Mouse (Mus musculus): ENCODE data around the gene Asgr1. TPM values are rescaled to one million over a fixed set of nuclear protein-coding genes. Genes with fewer than 3 reads are reported as not detected.
"Not testable (repeated sequence)": the region's sequence is repeated elsewhere in the genome, so short reads cannot be mapped to it uniquely, and the experiment has no call there.

The Asgr1 gene
- polyA plus RNA-seq (2016; fragmentation: Nextera tagmentation; extraction: Ambion mirVana) = 0.63 and 0.75 TPM in 2 replicates

DNA sequence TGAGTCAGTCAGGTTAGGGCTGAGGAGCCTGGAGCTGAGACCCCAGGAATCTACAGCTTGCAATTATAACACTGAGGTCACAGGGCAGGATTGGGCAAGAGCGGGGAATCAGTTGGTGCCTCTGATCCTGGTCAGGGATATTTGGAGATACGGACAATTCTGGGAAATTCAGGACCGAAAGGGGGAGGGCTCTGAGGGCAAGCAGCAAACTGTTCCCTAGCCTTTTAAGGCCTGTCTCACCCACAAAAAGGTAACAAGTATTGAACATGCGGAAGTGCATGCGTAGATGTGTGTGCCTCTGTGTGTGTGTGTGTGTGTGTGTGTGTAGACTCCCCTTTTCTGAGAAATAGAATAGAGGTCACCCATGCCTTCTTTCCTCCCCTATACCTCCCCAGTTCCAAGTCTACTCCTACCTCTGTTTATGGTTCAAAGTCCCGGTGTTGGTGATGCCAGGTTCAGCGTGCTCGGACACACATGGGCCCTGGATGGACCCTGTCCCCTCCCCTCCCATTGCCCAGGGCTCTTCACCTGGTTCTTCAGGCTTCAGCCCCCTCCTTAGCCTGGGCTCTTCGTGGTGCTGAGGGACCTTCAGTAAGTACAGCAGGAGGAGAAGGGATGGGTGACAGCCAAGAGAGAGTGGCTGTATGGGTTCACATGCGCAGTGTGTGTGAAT lies at the start of gene Asgr1:
Gene Asgr1, plus strand, starts transcription at position 188 of the 673 bp plus-strand sequence.
- H3K9me3 ChIP-seq = no peaks in the 10 kb centered on the region
- peaks cover 10% of the 10 kb centered on the region for H3K4me1 ChIP-seq
- H3K4me2 ChIP-seq = no peak within 1 kb of the TSS
- no peak within 1 kb of the TSS for H3K4me3 ChIP-seq (replicated peaks)
- no peaks in the 10 kb centered on the region for H3K36me3 ChIP-seq (replicated peaks)
- no peak within 1 kb of the TSS for H3K27ac ChIP-seq
- no peak for ATAC-seq (ENCODE audit: low FRiP score)
- no peaks in the 10 kb centered on the region; the same call in 1 of the 2 replicates for H3K27me3 ChIP-seq
- 91% methylated on average over 10 of the region's 10 CpGs for WGBS
- no peak within 1 kb of the TSS for H3K9ac ChIP-seq

GRCm38 (mm10) chr11:70005521-70005920 lies 48.4 kb upstream of the Asgr1 start:
- H3K9me3 ChIP-seq = no peaks in the 10 kb centered on the region
- 0 out of 2 replicates have a peak overlapping the region, but pooled peaks have one; percentile 13 for H3K27ac ChIP-seq
- H3K4me2 ChIP-seq = no peak overlapping the region
- 0 out of 2 replicates have a peak, but pooled peaks have one; percentile 27 for ATAC-seq (ENCODE audit: low FRiP score)
- 45% methylated on average over 5 of the region's 5 CpGs for WGBS
- no peak overlapping the region for H3K9ac ChIP-seq
- H3K27me3 ChIP-seq = no peaks in the 10 kb centered on the region
- peaks cover 62% of the 10 kb centered on the region for H3K36me3 ChIP-seq (replicated peaks)
- H3K4me3 ChIP-seq (replicated peaks) = no peak overlapping the region
- H3K4me1 ChIP-seq = peaks cover 33% of the 10 kb centered on the region

GRCm38 (mm10) chr11:70010033-70010432 lies 43.9 kb upstream of the Asgr1 start:
- no peaks in the 10 kb centered on the region for H3K27me3 ChIP-seq
- peaks cover 10% of the 10 kb centered on the region for H3K4me1 ChIP-seq
- H3K4me3 ChIP-seq (replicated peaks) = no peak overlapping the region
- no peak overlapping the region for H3K4me2 ChIP-seq
- H3K36me3 ChIP-seq (replicated peaks) = peaks cover 80% of the 10 kb centered on the region
- H3K9ac ChIP-seq = no peak overlapping the region
- no peak overlapping the region for H3K27ac ChIP-seq
- no peak for ATAC-seq (ENCODE audit: low FRiP score)
- WGBS = 89% methylated on average over 6 of the region's 6 CpGs
- H3K9me3 ChIP-seq = no peaks in the 10 kb centered on the region

DNA sequence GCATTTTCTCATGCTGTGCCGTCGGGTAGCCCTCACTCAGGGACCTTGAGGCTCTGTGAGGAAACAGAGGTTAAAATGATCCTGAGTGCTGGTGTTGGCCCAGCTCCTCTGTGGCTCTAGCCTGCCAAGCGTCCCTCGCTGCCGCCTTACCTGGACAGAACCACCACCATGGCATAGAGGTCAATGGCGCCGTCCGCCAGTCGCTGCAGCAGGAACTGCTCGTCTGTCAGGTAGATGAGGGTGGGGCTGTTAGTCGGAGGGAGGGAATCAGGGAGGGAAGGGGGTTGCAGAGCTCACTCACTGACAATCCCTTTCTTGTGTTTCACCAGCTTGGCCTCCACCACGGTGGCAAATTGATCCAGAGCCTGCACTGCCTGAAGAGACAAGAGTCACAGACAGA lies 43.3 kb upstream of the Asgr1 start:
- no peak overlapping the region for H3K27ac ChIP-seq
- WGBS = 89% methylated on average over 12 of the region's 12 CpGs
- no peak overlapping the region for H3K9ac ChIP-seq
- no peak overlapping the region for H3K4me3 ChIP-seq (replicated peaks)
- peaks cover 13% of the 10 kb centered on the region for H3K4me1 ChIP-seq
- H3K36me3 ChIP-seq (replicated peaks) = peaks cover 75% of the 10 kb centered on the region
- no peaks in the 10 kb centered on the region for H3K27me3 ChIP-seq
- ATAC-seq (ENCODE audit: low FRiP score) = no peak
- H3K4me2 ChIP-seq = no peak overlapping the region
- H3K9me3 ChIP-seq = no peaks in the 10 kb centered on the region

GRCm38 (mm10) chr11:70010961-70011360 lies 42.9 kb upstream of the Asgr1 start:
- 88% methylated on average over 10 of the region's 10 CpGs for WGBS
- Histone ChIP-seq H3K9ac (no peak overlapping the region), H3K4me2 (no peak overlapping the region), H3K9me3 (no peaks in the 10 kb centered on the region), H3K27me3 (no peaks in the 10 kb centered on the region), H3K36me3 (replicated peaks) (peaks cover 70% of the 10 kb centered on the region), H3K4me3 (replicated peaks) (no peak overlapping the region), H3K27ac (no peak overlapping the region), H3K4me1 (peaks cover 13% of the 10 kb centered on the region)
- ATAC-seq (ENCODE audit: low FRiP score) = no peak

DNA sequence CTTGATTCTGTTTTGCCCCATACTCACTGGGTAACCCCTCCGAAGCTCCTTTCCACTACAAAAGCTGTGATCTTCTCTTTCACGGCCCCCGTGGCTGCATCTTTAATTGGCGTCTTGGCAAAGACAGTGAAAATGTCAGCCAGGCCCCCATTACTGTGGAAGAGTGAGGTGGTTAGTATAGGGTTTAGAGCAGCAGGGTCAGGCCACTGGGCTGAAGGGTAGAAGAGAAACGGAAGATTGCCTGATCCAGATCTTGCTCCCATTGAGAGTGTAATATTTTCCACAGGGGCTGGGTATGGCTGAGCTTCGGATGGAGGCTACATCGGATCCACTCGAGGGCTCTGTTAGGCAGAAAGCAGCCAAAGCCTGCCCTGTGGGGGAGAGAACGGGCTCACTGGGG lies 41.0 kb upstream of the Asgr1 start:
- H3K4me2 ChIP-seq = no peak overlapping the region
- H3K27ac ChIP-seq = no peak overlapping the region
- H3K36me3 ChIP-seq (replicated peaks) = peaks cover 51% of the 10 kb centered on the region
- H3K4me3 ChIP-seq (replicated peaks) = no peak overlapping the region
- no peak for ATAC-seq (ENCODE audit: low FRiP score)
- no peaks in the 10 kb centered on the region for H3K27me3 ChIP-seq
- H3K9ac ChIP-seq = no peak overlapping the region
- peaks cover 26% of the 10 kb centered on the region for H3K4me1 ChIP-seq
- no peaks in the 10 kb centered on the region for H3K9me3 ChIP-seq
- 88% methylated on average over 9 of the region's 9 CpGs for WGBS

GRCm38 (mm10) chr11:70013408-70013807 lies 40.5 kb upstream of the Asgr1 start:
- Histone ChIP-seq H3K36me3 (replicated peaks) (peaks cover 46% of the 10 kb centered on the region), H3K4me3 (replicated peaks) (no peak overlapping the region), H3K4me1 (peaks cover 29% of the 10 kb centered on the region), H3K27ac (no peak overlapping the region), H3K4me2 (no peak overlapping the region), H3K9me3 (no peaks in the 10 kb centered on the region), H3K27me3 (no peaks in the 10 kb centered on the region), H3K9ac (no peak overlapping the region)
- ATAC-seq (ENCODE audit: low FRiP score) = no peak
- 89% methylated on average over 3 of the region's 3 CpGs for WGBS

DNA sequence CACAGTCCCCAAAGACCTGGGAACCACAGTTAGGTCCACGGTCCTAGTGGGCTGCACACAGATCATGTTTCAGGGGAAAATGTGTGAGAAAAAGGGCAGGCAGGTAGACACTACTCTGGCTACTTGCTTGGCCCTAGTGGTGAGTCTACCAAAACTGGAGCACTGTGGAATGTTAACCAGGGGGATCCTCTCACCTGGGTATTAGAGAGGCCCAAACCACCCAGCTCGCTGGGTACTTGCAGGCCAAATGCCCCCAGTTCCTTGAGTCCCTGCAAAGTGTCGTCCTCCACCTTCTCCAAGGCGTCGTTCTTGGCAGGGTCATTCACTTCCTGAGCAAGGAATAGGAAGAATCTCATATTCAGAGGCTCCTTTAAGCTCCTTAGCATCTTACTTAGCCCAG lies 39.8 kb upstream of the Asgr1 start:
- Histone ChIP-seq H3K4me1 (peaks cover 34% of the 10 kb centered on the region), H3K27ac (no peak overlapping the region), H3K36me3 (replicated peaks) (peaks cover 40% of the 10 kb centered on the region), H3K9ac (no peak overlapping the region), H3K9me3 (no peaks in the 10 kb centered on the region), H3K27me3 (no peaks in the 10 kb centered on the region), H3K4me2 (peak overlapping the region; percentile 88; the same call in 1 of the 2 replicates), H3K4me3 (replicated peaks) (no peak overlapping the region)
- WGBS = 52% methylated on average over 5 of the region's 5 CpGs
- ATAC-seq (ENCODE audit: low FRiP score) = no peak

GRCm38 (mm10) chr11:70014880-70015558 lies 38.9 kb upstream of the Asgr1 start, which contains the start of gene Acadvl:
Acadvl (minus strand) TSS chr11:70015411.
- ATAC-seq (ENCODE audit: low FRiP score) = peak; percentile 84
- Histone ChIP-seq H3K27me3 (no peaks in the 10 kb centered on the region), H3K4me1 (peaks cover 44% of the 10 kb centered on the region), H3K27ac (peak within 1 kb of the TSS; percentile 69), H3K9me3 (no peaks in the 10 kb centered on the region), H3K36me3 (replicated peaks) (peaks cover 30% of the 10 kb centered on the region), H3K4me3 (replicated peaks) (peak within 1 kb of the TSS; percentile 56), H3K9ac (peak within 1 kb of the TSS; percentile 72), H3K4me2 (peak within 1 kb of the TSS; percentile 88)
- under 1% methylated on average over 35 of the region's 35 CpGs for WGBS

GRCm38 (mm10) chr11:70015677-70016076 lies 38.2 kb upstream of the Asgr1 start:
- no peak for ATAC-seq (ENCODE audit: low FRiP score)
- Histone ChIP-seq H3K9me3 (no peaks in the 10 kb centered on the region), H3K27ac (no peak overlapping the region), H3K4me2 (peak overlapping the region; percentile 88), H3K4me1 (peaks cover 51% of the 10 kb centered on the region), H3K4me3 (replicated peaks) (peak overlapping the region; percentile 56; the same call in 1 of the 2 replicates), H3K27me3 (no peaks in the 10 kb centered on the region), H3K9ac (peak overlapping the region; percentile 72; the same call in 1 of the 2 replicates), H3K36me3 (replicated peaks) (peaks cover 23% of the 10 kb centered on the region)
- 68% methylated on average over 6 of the region's 6 CpGs for WGBS

DNA sequence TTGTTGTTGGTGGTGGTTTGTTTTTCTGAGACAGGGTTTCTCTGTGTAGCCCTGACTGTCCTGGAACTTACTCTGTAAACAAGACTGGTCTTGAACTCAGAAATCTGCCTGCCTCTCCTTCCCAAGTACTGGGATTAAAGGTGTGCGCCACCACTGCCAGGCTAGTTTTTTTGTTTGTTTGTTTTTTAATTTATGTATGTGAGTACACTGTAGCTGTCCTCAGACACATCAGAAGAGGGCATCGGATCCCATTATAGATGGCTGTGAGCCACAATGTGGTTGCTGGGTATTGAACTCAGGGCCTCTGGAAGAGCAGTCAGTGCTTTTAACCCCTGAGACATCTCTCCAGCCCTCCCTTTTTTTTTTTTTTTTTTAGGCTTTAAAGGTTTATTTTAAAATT lies 37.7 kb upstream of the Asgr1 start:
- peaks cover 52% of the 10 kb centered on the region for H3K4me1 ChIP-seq
- not testable (repeated sequence) for H3K9me3 ChIP-seq; H3K27me3 ChIP-seq; H3K27ac ChIP-seq; H3K9ac ChIP-seq; H3K4me3 ChIP-seq (replicated peaks); ATAC-seq (ENCODE audit: low FRiP score); H3K4me2 ChIP-seq
- whole genome bisulfite sequencing = 69% methylated on average over 2 of the region's 2 CpGs
- H3K36me3 ChIP-seq (replicated peaks) = peaks cover 18% of the 10 kb centered on the region

DNA sequence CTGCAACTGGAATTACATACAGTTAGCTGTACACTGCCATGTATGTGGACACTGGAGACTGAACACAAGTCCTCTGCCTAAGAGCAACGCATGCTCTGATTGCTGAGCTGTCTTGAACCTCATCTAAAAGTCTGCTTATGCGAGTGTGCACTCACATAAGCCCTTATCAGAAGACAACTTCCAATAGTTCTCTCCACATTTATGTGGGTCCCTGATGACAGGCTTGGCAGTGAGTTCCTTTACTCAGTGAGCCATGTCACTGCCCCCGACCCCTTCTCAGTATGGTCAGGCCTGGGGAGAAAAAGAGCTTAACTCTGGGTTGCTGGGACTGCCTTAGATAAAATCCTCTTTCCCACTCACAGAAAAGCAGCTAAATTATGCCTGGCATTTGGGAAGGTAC lies 37.2 kb upstream of the Asgr1 start, which contains the start of gene Dlg4:
Gene Dlg4, plus strand, starts transcription at position 274 of the 400 bp plus-strand sequence.
- Histone ChIP-seq H3K4me1 (peaks cover 52% of the 10 kb centered on the region), H3K4me2 (peak within 1 kb of the TSS; percentile 93), H3K9me3 (no peaks in the 10 kb centered on the region), H3K4me3 (replicated peaks) (peak within 1 kb of the TSS; percentile 70), H3K27me3 (no peaks in the 10 kb centered on the region), H3K36me3 (replicated peaks) (peaks cover 13% of the 10 kb centered on the region), H3K27ac (peak within 1 kb of the TSS; percentile 90), H3K9ac (peak within 1 kb of the TSS; percentile 96)
- 77% methylated on average over 3 of the region's 3 CpGs for WGBS
- ATAC-seq (ENCODE audit: low FRiP score) = no peak
